Mouse (Mus musculus) cerebellum, adult 2 months (tissue): ENCODE measurements around the gene Gdpd5. TPM values are rescaled to one million over a fixed set of nuclear protein-coding genes. Genes with fewer than 3 reads are reported as not detected.

Experiments
- DNase-seq, 2 experiments: peaks; one replicate each; pipeline ENCODE4 v3.0.0; 2021
- H3K27ac ChIP-seq: fragments of 200-500 bp; 2 replicates; pipeline ENCODE4 v1.5.1; 2012; ENCODE audit warnings: low read length, control low read depth, inconsistent platforms; ENCODE audit not compliant: insufficient read depth
- H3K27me3 ChIP-seq: fragments of 200-500 bp; 2 replicates; pipeline ENCODE4 v1.6.1; 2012; ENCODE audit warnings: inconsistent platforms, mild to moderate bottlenecking, low read length, moderate library complexity; ENCODE audit not compliant: control insufficient read depth, insufficient read depth
- H3K4me1 ChIP-seq: fragments of 200-500 bp; 2 replicates; pipeline ENCODE4 v1.6.1; 2011; ENCODE audit warnings: low read length; ENCODE audit not compliant: control insufficient read depth, insufficient read depth
- H3K4me3 ChIP-seq: fragments of 200-500 bp; replicated peaks from 2 replicates; pipeline ENCODE3; 2011; ENCODE audit warnings: mild to moderate bottlenecking, low read depth, low read length, control low read depth; ENCODE audit not compliant: insufficient read depth
- CTCF ChIP-seq: fragments of 200-500 bp; IDR thresholded peaks from 2 replicates; pipeline ENCODE4 v1.5.1; 2011; ENCODE audit warnings: low read depth, mild to moderate bottlenecking, control low read depth, low read length, moderate library complexity, borderline replicate concordance; ENCODE audit not compliant: insufficient read depth
- POLR2A ChIP-seq: fragments of 200-500 bp; IDR thresholded peaks from 2 replicates; pipeline ENCODE4 v1.6.1; 2011; ENCODE audit warnings: low read length, control low read depth, borderline replicate concordance; ENCODE audit not compliant: insufficient read depth
- WGBS: fragments of 180-500 bp; shearing (Covaris S2); methylation state at CpG from one replicate; pipeline ENCODE4 v1.1.7; 2018; 5-methylcytosine and 5-hydroxymethylcytosine counted together
- polyA plus RNA-seq: library from polyadenylated mRNA; depleted of rRNA; stranded (reverse); fragments of >200 nt; gene quantifications from 2 replicates; pipeline ENCODE4 v1.2.3, GENCODE M21; 2012

Gene Gdpd5
- polyA plus RNA-seq, 1 experiment = 49.4 TPM

- Histone ChIP-seq H3K27me3 (no peaks in the 10 kb centered on the region), H3K4me1 (peaks cover 7% of the 10 kb centered on the region), H3K27ac (no peak overlapping the region), H3K4me3 (no peak overlapping the region)
- no peak for DNase-seq
- TF ChIP-seq POLR2A (no peak), CTCF (no peak)
- WGBS = 46% methylated on average over 3 of the region's 3 CpGs
Measured at GRCm38 (mm10) chr7:99419311-99419710, 38.1 kb downstream of the Gdpd5 start.

- no peak overlapping the region for H3K4me3 ChIP-seq
- no peak for TF ChIP-seq POLR2A
- TF ChIP-seq CTCF = no peak
- no peak for DNase-seq
- H3K27ac ChIP-seq = no peak overlapping the region
- H3K4me1 ChIP-seq = peaks cover 16% of the 10 kb centered on the region
- no peaks in the 10 kb centered on the region for H3K27me3 ChIP-seq
- WGBS = 98% methylated on average over 6 of the region's 6 CpGs
Measured at GRCm38 (mm10) chr7:99421006-99421405, 39.8 kb downstream of the Gdpd5 start.

- TF ChIP-seq POLR2A = no peak
- TF ChIP-seq CTCF = no peak
- peak in 1 of 2 experiments; percentile 33 for DNase-seq
- no peaks in the 10 kb centered on the region for H3K27me3 ChIP-seq
- H3K4me1 ChIP-seq = peaks cover 15% of the 10 kb centered on the region
- 36% methylated on average over 8 of the region's 8 CpGs for WGBS
- H3K27ac ChIP-seq = no peak overlapping the region
- no peak overlapping the region for H3K4me3 ChIP-seq
Measured at GRCm38 (mm10) chr7:99424538-99425155, 43.4 kb downstream of the Gdpd5 start.

GRCm38 (mm10) chr7:99425706-99426105 is 44.5 kb downstream of the Gdpd5 start:
- TF ChIP-seq POLR2A (no peak), CTCF (no peak)
- Histone ChIP-seq H3K4me3 (no peak overlapping the region), H3K27me3 (no peaks in the 10 kb centered on the region), H3K27ac (no peak overlapping the region), H3K4me1 (peaks cover 18% of the 10 kb centered on the region)
- no peak for DNase-seq
- 87% methylated on average over 4 of the region's 4 CpGs for WGBS

- WGBS = 63% methylated on average over 10 of the region's 10 CpGs
- H3K27me3 ChIP-seq = no peaks in the 10 kb centered on the region
- peaks cover 18% of the 10 kb centered on the region for H3K4me1 ChIP-seq
- DNase-seq = no peak
- TF ChIP-seq CTCF (no peak), POLR2A (no peak)
- no peak overlapping the region for H3K4me3 ChIP-seq
- no peak overlapping the region for H3K27ac ChIP-seq
Measured at GRCm38 (mm10) chr7:99427031-99427430, 45.8 kb downstream of the Gdpd5 start.

- WGBS = 96% methylated on average over 3 of the region's 3 CpGs
- DNase-seq = no peak
- TF ChIP-seq CTCF (no peak), POLR2A (no peak)
- Histone ChIP-seq H3K27me3 (no peaks in the 10 kb centered on the region), H3K4me3 (no peak overlapping the region), H3K4me1 (peaks cover 18% of the 10 kb centered on the region), H3K27ac (no peak overlapping the region)
Measured at GRCm38 (mm10) chr7:99427987-99428386, 46.8 kb downstream of the Gdpd5 start.

DNA sequence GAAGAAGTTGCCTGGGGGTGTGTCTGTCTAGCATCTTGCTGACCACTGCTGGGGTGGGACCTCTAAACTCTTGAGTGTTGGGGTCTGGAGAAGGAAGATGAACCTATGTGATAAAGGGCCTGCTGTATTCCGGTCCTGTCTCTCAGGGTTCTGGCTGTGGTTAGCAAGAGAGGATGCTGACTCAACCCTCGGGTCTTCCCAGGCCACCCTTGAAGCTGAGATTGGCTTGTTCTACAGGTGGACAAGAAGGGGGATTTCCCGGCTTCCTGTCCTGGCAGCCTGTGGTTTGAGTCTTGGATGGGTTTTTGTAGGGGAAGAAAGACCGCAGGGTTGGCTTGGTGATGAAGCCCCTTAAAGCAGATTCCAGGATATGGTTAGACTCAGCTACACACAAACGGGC is 47.6 kb downstream of the Gdpd5 start:
- WGBS = 91% methylated on average over 5 of the region's 5 CpGs

GRCm38 (mm10) chr7:99429786-99430185 is 48.6 kb downstream of the Gdpd5 start:
- Histone ChIP-seq H3K4me3 (no peak overlapping the region), H3K4me1 (peaks cover 14% of the 10 kb centered on the region), H3K27ac (no peak overlapping the region), H3K27me3 (no peaks in the 10 kb centered on the region)
- no peak for DNase-seq
- TF ChIP-seq POLR2A (no peak), CTCF (no peak)
- WGBS = 34% methylated on average over 6 of the region's 6 CpGs

More for the DNA sequence above, 47.6 kb downstream of the Gdpd5 start:
- no peaks in the 10 kb centered on the region for H3K27me3 ChIP-seq
- H3K27ac ChIP-seq = no peak overlapping the region
- no peak for DNase-seq
- peaks cover 18% of the 10 kb centered on the region for H3K4me1 ChIP-seq
- TF ChIP-seq CTCF (no peak), POLR2A (no peak)
- H3K4me3 ChIP-seq = no peak overlapping the region
